Mouse (Mus musculus): ENCODE measurements around the gene Ube3b. TPM values are rescaled to one million over a fixed set of nuclear protein-coding genes. Genes with fewer than 3 reads are reported as not detected.

Gene Ube3b
- total RNA-seq (2014; rRNA removed; ENCODE audit: low replicate concordance) = 57.7 and 72.1 TPM in 2 replicates
- 28.2 and 30.5 TPM in 2 replicates for polyA plus RNA-seq (2015; fragmentation: Nextera tagmentation; extraction: Ambion mirVana)

DNA sequence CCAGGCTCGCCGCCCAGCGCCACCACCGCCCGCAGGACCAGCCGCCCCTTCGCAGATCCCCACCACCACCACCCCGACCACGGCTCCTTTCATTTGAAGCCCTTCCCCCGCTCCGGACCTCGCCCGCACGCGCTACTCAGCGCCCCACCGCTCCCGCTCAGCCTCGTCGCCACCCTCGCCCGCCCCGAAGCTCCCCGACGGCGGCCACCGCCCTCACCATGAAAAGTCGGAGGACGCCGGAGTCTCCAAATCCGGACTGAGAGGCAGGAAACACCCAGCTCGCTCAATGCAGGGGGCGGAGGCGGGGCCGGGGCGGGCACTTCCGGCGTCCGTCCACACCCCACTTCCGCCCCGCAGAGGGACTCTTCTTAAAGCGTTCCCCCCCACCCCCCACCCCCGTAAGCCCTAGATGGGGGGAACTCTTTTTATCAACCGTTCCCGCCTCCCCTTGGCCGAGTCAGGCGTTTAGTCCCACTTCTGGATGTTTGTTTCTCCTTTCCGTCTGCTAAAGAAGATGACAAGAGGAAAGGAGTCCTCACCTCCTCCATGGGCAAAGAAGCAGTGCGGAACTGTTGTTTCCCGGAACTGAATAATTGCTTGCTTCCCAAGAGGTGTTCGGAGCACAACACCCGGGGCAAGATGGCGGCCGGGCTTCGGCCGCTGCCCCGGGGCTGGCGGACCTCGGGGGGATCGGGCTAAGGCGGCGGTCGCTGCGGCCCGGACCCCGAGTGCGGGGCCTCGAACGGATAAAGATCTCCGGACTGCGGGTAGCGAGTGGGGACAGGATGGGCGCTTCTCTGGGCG is at the start of gene Ube3b, which contains the start of gene Kctd10:
Ube3b (plus strand) TSS at position 399 of the 804 bp plus-strand sequence.
Kctd10 (minus strand) TSS at position 300 of the 804 bp plus-strand sequence.
- peak; percentile 91 for DNase-seq (ENCODE audit: low spot score)
- peak within 1 kb of the TSS; percentile 91 for H3K4me2 ChIP-seq (ENCODE audit: low read depth, low read length)
- H3K27ac ChIP-seq (ENCODE audit: low read depth) = peak within 1 kb of the TSS; percentile 93
- ATAC-seq (ENCODE audit: insufficient read depth, low read depth) = peak; percentile 91
- H3K4me1 ChIP-seq (ENCODE audit: control insufficient read depth, insufficient read depth) = peaks cover 39% of the 10 kb centered on the region
- no peaks in the 10 kb centered on the region for H3K27me3 ChIP-seq (ENCODE audit: control insufficient read depth, insufficient read depth, low read length)
- no peaks in the 10 kb centered on the region for H3K9me3 ChIP-seq (replicated peaks; ENCODE audit: control insufficient read depth, low read length)
- TF ChIP-seq CTCF (IDR thresholded peaks at IDR 0.05; ENCODE audit: low read depth) (no peak), EP300 (IDR thresholded peaks at IDR 0.05; ENCODE audit: low read depth) (peak; percentile 69; the same call in 1 of the 2 replicates)
- WGBS = under 1% methylated on average over 74 of the region's 74 CpGs
- peaks cover 27% of the 10 kb centered on the region for H3K36me3 ChIP-seq (replicated peaks; ENCODE audit: control insufficient read depth, insufficient read depth, low read length)
- H3K9ac ChIP-seq (replicated peaks; ENCODE audit: low read depth, low read length) = peak within 1 kb of the TSS; percentile 97
- H3K4me3 ChIP-seq (ENCODE audit: low read depth, low read length) = peak within 1 kb of the TSS; percentile 99

DNA sequence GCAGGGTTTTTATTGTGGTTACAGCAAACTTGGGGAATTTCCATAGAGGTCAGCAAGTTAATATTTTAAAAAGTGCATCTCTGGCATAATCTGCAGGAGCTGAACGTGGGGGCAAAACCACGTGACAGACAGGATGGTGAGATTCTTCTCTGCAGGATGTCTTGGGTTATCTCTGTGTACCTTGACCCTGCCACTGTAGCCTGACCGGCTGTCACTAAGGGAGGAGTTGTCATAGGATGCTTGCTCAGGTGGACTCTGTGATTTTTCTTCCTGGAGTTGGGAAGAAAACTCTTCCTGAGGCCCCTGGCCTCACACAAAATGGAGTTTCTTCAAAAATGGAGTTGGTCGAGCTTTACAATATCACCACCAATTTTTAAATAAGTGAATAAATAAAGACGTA is 37.4 kb upstream of the Ube3b start:
- no peak overlapping the region for H3K4me3 ChIP-seq (ENCODE audit: low read depth, low read length)
- H3K9me3 ChIP-seq (replicated peaks; ENCODE audit: control insufficient read depth, low read length) = no peaks in the 10 kb centered on the region
- H3K27me3 ChIP-seq (ENCODE audit: control insufficient read depth, insufficient read depth, low read length) = no peaks in the 10 kb centered on the region
- DNase-seq (ENCODE audit: low spot score) = no peak
- WGBS = 65% methylated on average over 5 of the region's 5 CpGs
- no peak overlapping the region for H3K9ac ChIP-seq (replicated peaks; ENCODE audit: low read depth, low read length)
- no peak overlapping the region for H3K27ac ChIP-seq (ENCODE audit: low read depth)
- no peaks in the 10 kb centered on the region for H3K36me3 ChIP-seq (replicated peaks; ENCODE audit: control insufficient read depth, insufficient read depth, low read length)
- no peak for ATAC-seq (ENCODE audit: insufficient read depth, low read depth)
- TF ChIP-seq EP300 (IDR thresholded peaks at IDR 0.05; ENCODE audit: low read depth) (no peak), CTCF (IDR thresholded peaks at IDR 0.05; ENCODE audit: low read depth) (no peak)
- no peak overlapping the region for H3K4me2 ChIP-seq (ENCODE audit: low read depth, low read length)
- H3K4me1 ChIP-seq (ENCODE audit: control insufficient read depth, insufficient read depth) = no peaks in the 10 kb centered on the region

DNA sequence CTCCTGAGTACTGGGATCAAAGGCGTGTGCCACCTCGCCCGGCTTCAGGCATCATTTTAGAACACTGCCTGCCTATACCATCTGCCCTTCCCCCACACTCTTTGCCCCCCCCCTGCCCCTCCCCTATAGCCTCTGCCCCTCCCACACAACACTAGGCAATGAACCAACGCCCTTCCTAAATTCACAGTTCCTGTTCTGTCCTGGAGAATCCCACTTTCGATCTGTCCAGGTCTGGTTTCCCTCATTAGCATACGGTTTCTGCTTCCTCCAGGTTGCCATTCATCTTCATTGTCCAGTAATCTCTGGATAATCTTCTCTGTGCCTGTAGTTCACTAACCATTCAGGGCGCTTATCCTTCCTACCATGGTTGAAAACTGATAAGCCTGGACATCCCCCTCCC is 36.8 kb upstream of the Ube3b start:
- H3K4me1 ChIP-seq (ENCODE audit: control insufficient read depth, insufficient read depth) = no peaks in the 10 kb centered on the region
- no peaks in the 10 kb centered on the region for H3K36me3 ChIP-seq (replicated peaks; ENCODE audit: control insufficient read depth, insufficient read depth, low read length)
- DNase-seq (ENCODE audit: low spot score) = no peak
- TF ChIP-seq CTCF (IDR thresholded peaks at IDR 0.05; ENCODE audit: low read depth) (no peak), EP300 (IDR thresholded peaks at IDR 0.05; ENCODE audit: low read depth) (no peak)
- no peak overlapping the region for H3K4me3 ChIP-seq (ENCODE audit: low read depth, low read length)
- no peak overlapping the region for H3K27ac ChIP-seq (ENCODE audit: low read depth)
- 82% methylated on average over 7 of the region's 7 CpGs for WGBS
- H3K4me2 ChIP-seq (ENCODE audit: low read depth, low read length) = no peak overlapping the region
- no peaks in the 10 kb centered on the region for H3K27me3 ChIP-seq (ENCODE audit: control insufficient read depth, insufficient read depth, low read length)
- no peak overlapping the region for H3K9ac ChIP-seq (replicated peaks; ENCODE audit: low read depth, low read length)
- ATAC-seq (ENCODE audit: insufficient read depth, low read depth) = no peak
- no peaks in the 10 kb centered on the region for H3K9me3 ChIP-seq (replicated peaks; ENCODE audit: control insufficient read depth, low read length)

DNA sequence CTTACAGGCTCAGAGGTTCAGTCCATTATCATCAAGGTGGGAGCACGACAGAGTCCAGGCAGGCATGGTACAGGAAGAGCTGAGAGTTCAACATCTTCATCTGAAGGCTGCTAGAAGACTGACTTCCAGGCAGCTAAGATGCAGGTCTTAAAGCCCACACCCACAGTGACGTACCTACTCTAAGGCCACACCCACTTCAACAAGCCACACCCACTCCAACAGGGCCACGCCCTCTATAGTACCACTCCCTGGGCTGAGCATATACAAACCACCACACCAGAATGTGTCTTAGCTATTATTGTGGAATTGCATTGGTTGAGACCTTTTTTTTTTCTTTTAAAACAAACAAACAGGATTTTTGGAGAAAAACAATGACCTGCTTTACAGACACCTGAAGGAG is 34.9 kb upstream of the Ube3b start:
- Histone ChIP-seq H3K9me3 (replicated peaks; ENCODE audit: control insufficient read depth, low read length) (no peaks in the 10 kb centered on the region), H3K27me3 (ENCODE audit: control insufficient read depth, insufficient read depth, low read length) (no peaks in the 10 kb centered on the region), H3K4me1 (ENCODE audit: control insufficient read depth, insufficient read depth) (no peaks in the 10 kb centered on the region), H3K27ac (ENCODE audit: low read depth) (no peak overlapping the region), H3K4me3 (ENCODE audit: low read depth, low read length) (no peak overlapping the region), H3K4me2 (ENCODE audit: low read depth, low read length) (no peak overlapping the region), H3K36me3 (replicated peaks; ENCODE audit: control insufficient read depth, insufficient read depth, low read length) (no peaks in the 10 kb centered on the region), H3K9ac (replicated peaks; ENCODE audit: low read depth, low read length) (no peak overlapping the region)
- TF ChIP-seq EP300 (IDR thresholded peaks at IDR 0.05; ENCODE audit: low read depth) (no peak), CTCF (IDR thresholded peaks at IDR 0.05; ENCODE audit: low read depth) (no peak)
- no peak for DNase-seq (ENCODE audit: low spot score)
- 61% methylated on average over 3 of the region's 3 CpGs for WGBS
- no peak for ATAC-seq (ENCODE audit: insufficient read depth, low read depth)

DNA sequence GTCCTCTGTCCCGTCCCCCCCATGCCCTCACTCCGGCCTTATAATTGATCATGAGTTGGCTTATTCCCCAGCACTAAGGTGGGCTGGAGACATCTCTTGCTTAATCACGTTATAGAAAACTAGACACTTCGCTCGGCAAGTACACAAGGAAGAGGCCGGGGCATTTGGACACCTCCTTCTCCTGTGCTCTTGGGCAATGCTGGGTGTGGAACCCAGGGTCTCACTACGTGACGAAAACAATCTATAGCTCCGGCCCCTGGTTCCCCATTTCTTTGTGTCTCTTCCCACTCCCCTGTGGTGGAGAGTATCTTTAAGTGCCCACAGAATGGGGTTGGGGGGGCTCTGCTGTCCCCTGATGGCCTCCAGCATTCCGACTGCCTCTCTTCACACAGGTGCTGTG is 33.4 kb upstream of the Ube3b start:
- H3K9me3 ChIP-seq (replicated peaks; ENCODE audit: control insufficient read depth, low read length) = no peaks in the 10 kb centered on the region
- H3K36me3 ChIP-seq (replicated peaks; ENCODE audit: control insufficient read depth, insufficient read depth, low read length) = no peaks in the 10 kb centered on the region
- no peak for DNase-seq (ENCODE audit: low spot score)
- H3K27me3 ChIP-seq (ENCODE audit: control insufficient read depth, insufficient read depth, low read length) = no peaks in the 10 kb centered on the region
- no peak overlapping the region for H3K9ac ChIP-seq (replicated peaks; ENCODE audit: low read depth, low read length)
- H3K4me1 ChIP-seq (ENCODE audit: control insufficient read depth, insufficient read depth) = no peaks in the 10 kb centered on the region
- H3K27ac ChIP-seq (ENCODE audit: low read depth) = no peak overlapping the region
- no peak overlapping the region for H3K4me3 ChIP-seq (ENCODE audit: low read depth, low read length)
- no peak for TF ChIP-seq EP300 (IDR thresholded peaks at IDR 0.05; ENCODE audit: low read depth)
- no peak for TF ChIP-seq CTCF (IDR thresholded peaks at IDR 0.05; ENCODE audit: low read depth)
- 74% methylated on average over 10 of the region's 10 CpGs for WGBS
- no peak overlapping the region for H3K4me2 ChIP-seq (ENCODE audit: low read depth, low read length)
- ATAC-seq (ENCODE audit: insufficient read depth, low read depth) = no peak

Data from heart, postnatal 0 days (tissue).